Mouse (Mus musculus) adrenal gland, postnatal 4 days (tissue): Measurements from ENCODE around the gene Foxo1. TPM values are rescaled to one million over a fixed set of nuclear protein-coding genes. Genes with fewer than 3 reads are reported as not detected.

Experiments
- DNase-seq, 2 experiments: peaks; one replicate each; pipeline ENCODE4 v3.0.0; 2021 to 2022; ENCODE audit warnings: low spot score in 2 of 2, mixed read lengths in 2 of 2
- total RNA-seq, 2 experiments: library from RNA; stranded (reverse); gene quantifications; 2 replicates each; pipeline ENCODE4 v1.2.3; 2021

Gene Foxo1
- total RNA-seq, 2 experiments from 2014 or later = 21.2 to 21.8 TPM

DNA sequence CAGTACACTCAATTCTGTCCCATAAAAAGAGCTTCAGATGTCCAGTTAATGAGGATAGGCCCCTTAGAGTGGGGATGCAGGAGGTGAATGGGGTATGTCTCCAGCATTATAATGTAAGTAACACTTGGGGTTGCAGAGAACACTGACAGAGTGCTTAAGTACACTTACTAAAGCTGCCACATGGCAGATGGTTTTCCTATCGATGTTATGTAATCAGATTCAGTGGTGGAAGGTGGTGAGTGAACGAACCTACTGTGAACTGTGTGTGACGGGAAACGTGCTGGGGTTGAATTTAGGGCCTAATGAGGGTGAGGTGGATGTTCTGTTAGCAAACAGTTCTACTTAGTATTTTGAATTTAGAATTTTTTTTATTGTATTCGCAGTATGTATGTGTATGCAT is 35.2 kb downstream of the Foxo1 start:
- no peak for DNase-seq

- no peak for DNase-seq
Measured at GRCm38 (mm10) chr3:52308586-52309321, 40.6 kb downstream of the Foxo1 start.

GRCm38 (mm10) chr3:52320516-52321270 is 52.6 kb downstream of the Foxo1 start:
- DNase-seq = no peak

GRCm38 (mm10) chr3:52322401-52323385 is 54.6 kb downstream of the Foxo1 start:
- DNase-seq = no peak

- DNase-seq = no peak
Measured at GRCm38 (mm10) chr3:52325006-52325405, 56.9 kb downstream of the Foxo1 start.

- no peak for DNase-seq
Measured at GRCm38 (mm10) chr3:52326687-52327086, 58.6 kb downstream of the Foxo1 start.

DNA sequence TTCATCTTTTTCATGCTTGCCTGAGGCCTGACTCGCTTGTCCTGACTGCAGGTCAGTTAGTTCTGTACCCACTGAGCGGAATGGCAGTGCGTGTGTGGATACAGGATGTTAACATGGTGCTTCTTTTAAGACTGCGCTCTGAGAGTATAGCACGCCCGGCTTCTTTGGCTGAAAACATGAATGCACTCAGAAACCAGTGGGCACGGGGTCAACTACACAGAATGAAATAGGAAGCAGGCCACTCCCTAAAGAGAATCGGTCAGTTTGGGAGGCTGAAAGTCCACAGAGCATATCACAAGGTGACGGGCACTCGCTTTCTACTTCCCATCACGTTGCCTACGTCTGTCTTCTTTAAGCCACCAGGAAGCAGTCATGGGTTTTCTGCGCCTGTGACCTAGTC is 59.0 kb downstream of the Foxo1 start:
- DNase-seq = no peak

DNA sequence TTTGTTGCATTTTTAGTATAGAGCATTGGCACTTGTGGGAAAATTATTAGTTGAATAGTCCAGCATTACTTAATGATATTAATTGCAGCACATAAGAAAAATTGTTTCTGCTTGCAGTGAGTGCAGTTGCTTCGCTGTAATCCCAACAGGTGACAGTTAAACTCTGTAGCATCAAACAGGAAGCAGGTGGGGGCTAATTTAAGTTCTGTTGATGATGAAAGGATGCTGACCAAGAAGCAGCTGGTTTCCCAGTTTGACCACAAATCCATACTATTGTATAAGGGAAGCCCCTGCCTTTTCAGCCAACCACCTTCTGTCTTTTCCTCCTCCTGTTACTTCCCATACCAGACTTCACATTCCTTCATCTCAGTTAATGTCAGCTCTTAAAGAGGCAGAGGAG is 63.6 kb downstream of the Foxo1 start:
- no peak for DNase-seq

GRCm38 (mm10) chr3:52338761-52339160 is 70.6 kb downstream of the Foxo1 start:
- DNase-seq = no peak

DNA sequence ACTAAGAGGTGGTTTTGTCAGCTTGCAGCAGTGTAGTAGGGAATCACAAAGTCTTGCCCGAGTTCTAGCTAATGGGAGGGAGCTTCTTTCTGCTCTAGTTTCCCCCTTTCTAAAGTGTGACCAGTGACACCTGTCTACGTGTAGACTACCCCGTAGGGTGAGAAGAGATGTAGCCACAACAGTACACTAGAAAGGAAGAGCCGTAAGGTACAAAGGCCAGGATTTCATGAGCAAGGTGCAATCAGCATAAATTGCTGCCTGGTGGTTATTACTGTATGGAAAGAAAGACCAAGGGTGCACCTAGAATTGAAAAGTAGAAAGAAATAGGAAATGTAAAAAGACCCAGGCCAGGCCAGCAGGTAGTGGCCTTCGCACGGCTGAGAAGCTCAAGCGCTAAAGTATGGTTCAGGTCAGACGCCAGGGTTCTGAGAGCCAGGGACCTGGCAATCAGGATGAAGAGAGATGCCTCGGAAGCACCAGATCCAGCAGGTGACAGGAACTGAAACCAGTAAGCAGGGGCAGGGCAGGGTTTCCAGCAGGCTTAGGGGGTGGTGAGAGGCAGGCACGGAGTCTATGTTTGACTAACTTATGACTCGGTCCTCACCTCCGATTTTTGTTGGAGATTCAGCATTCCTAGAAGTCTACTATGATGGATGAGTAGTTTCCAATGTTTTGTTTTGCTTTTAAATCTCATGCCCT is 72.3 kb downstream of the Foxo1 start:
- DNase-seq = no peak

DNA sequence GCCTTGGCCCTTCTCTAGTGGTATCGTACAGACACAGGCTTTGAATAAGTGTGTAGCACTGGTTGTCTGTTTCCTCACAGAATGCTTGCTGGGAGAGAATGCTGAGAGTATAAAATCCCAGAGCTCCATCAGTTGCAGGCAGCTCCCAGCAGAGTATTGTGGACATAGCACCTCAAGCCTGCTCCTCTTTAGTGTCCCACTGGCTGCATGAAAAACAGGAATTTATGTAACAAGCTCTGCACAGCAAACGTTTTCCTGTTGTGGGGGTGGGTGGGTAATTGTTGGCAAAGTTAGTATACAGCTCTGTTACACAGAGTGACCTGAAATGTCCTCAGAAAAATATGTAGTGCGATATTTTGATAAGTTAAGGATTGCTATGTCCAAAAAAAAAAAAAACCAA is 74.1 kb downstream of the Foxo1 start:
- DNase-seq = no peak

GRCm38 (mm10) chr3:52342801-52343200 is 74.7 kb downstream of the Foxo1 start:
- no peak for DNase-seq

GRCm38 (mm10) chr3:52343270-52344070 is 75.3 kb downstream of the Foxo1 start:
- DNase-seq = no peak

DNA sequence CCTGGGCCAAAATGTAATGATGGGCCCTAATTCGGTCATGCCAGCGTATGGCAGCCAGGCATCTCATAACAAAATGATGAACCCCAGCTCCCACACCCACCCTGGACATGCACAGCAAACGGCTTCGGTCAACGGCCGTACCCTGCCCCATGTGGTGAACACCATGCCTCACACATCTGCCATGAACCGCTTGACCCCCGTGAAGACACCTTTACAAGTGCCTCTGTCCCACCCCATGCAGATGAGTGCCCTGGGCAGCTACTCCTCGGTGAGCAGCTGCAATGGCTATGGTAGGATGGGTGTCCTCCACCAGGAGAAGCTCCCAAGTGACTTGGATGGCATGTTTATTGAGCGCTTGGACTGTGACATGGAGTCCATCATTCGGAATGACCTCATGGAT is 77.7 kb downstream of the Foxo1 start:
- no peak for DNase-seq

DNA sequence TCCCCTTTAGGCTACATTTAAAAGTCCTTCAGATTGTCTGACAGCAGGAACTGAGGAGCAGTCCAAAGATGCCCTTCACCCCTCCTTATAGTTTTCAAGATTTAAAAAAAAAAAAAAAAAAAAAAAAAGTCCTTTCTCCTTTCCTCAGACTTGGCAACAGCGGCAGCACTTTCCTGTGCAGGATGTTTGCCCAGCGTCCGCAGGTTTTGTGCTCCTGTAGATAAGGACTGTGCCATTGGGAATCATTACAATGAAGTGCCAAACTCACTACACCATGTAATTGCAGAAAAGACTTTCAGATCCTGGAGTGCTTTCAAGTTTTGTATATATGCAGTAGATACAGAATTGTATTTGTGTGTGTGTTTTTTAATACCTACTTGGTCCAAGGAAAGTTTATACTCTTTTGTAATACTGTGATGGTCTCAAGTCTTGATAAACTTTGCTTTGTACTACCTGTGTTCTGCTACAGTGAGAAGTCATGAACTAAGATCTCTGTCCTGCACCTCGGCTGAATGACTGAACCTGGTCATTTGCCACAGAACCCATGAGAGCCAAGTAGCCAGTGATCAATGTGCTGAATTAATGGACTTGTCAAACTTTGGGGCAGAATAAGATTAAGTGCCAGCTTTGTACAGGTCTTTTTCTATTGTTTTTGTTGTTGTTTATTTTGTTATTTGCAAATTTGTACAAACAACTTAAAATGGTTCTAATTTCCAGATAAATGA is 79.0 kb downstream of the Foxo1 start:
- DNase-seq = no peak

GRCm38 (mm10) chr3:52347980-52348622 is 80.0 kb downstream of the Foxo1 start:
- DNase-seq = no peak

DNA sequence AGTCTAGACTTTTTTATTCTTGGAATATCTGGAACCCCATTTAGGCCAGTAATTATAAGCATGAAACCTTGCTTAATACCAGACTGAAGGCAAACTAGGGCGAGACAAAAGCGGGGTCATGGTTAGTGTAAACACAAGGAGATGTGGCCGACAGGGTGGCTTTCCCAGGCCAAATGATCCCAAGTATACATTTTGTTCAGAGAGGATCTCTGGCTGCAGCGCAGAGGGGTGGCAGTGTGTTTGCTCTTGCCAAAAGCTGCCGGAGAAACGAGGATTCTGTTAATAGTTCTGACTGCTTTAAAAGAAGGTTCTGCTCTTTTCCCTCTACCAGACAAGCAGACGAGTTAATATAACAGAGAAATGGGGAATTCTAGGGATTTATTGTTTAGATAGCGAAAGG is 82.5 kb downstream of the Foxo1 start:
- DNase-seq = no peak

- DNase-seq = no peak
Measured at GRCm38 (mm10) chr3:52351901-52352300, 83.8 kb downstream of the Foxo1 start.

- no peak for DNase-seq
Measured at GRCm38 (mm10) chr3:52354203-52354602, 86.1 kb downstream of the Foxo1 start.
